ENCODE assay signal across 12 mouse cellular contexts in the genomic region with DNA sequence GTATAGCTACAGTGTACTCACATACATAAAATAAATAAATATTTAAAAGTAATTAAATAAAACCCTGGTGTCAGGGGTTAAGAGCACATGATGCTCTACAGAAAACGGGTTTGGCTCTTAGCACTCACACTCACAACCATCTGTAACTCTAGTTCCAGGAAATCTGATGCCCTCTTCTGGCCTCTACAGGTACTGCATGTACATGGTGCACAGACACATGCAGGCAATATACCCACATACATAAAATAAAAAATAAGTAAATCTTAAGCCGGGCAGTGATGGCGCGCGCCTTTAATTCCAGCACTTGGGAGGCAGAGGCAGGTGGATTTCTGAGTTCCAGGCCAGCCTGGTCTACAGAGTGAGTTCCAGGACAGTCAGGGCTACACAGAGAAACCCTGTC. TPM values are rescaled to one million over a fixed set of nuclear protein-coding genes. Genes with fewer than 3 reads are reported as not detected.
DNase-seq lines count a peak whose midpoint lies in the region; ATAC-seq and TF ChIP-seq lines count a peak whose summit lies in the region.
"Not testable (repeated sequence)": the region's sequence is repeated elsewhere in the genome, so short reads cannot be mapped to it uniquely, and the experiment has no call there.
"Had no signal": no experiment of that assay in that cellular context is flagged by ENCODE, and none has a peak within 500 bp of the region (broad histone marks: within the 10 kb centered on the region; RNA-seq: fewer than 3 reads in every experiment).

No protein-coding gene starts in this region.

- H3K4me1 ChIP-seq in heart, adult 2 months (ENCODE audit: control insufficient read depth, insufficient read depth, low read length): not testable (repeated sequence)
- peaks cover 23% of the 10 kb centered on the region for H3K4me1 ChIP-seq in limb, embryonic 10.5 days
- H3K4me1 ChIP-seq in midbrain, embryonic 10.5 days: peaks cover 26% of the 10 kb centered on the region

- H3K36me3 ChIP-seq in heart, adult 2 months (ENCODE audit: control insufficient read depth, insufficient read depth, low read length); limb, embryonic 10.5 days; midbrain, embryonic 10.5 days; splenic B cell, adult 2 months (ENCODE audit: control insufficient read depth, insufficient read depth, low read length, poor library complexity, severe bottlenecking): not testable (repeated sequence)

- H3K9ac ChIP-seq in heart, adult 2 months (ENCODE audit: low read depth, low read length): not testable (repeated sequence)

- not testable (repeated sequence) for H3K27ac ChIP-seq in heart, adult 2 months; limb, embryonic 10.5 days; midbrain, embryonic 10.5 days (replicated peaks)

- not testable (repeated sequence) for H3K4me3 ChIP-seq in heart, adult 2 months; limb, embryonic 10.5 days; midbrain, embryonic 10.5 days

- not testable (repeated sequence) for H3K79me2 ChIP-seq in heart, adult 2 months (replicated peaks; ENCODE audit: control insufficient read depth, insufficient read depth, low read length)

- WGBS in heart, adult 2 months: 86% methylated on average over 5 of the region's 5 CpGs
- WGBS in limb, embryonic 10.5 days: 87% methylated on average over 5 of the region's 5 CpGs
- WGBS in midbrain, embryonic 10.5 days: 87% methylated on average over 5 of the region's 5 CpGs

- CTCF ChIA-PET in Patski (lab: Charles Lee): not testable (repeated sequence)

- POLR2A ChIA-PET in Patski (lab: Charles Lee): not testable (repeated sequence)

- TF ChIP-seq CTCF in Patski (IDR thresholded peaks at IDR 0.05): peak; percentile 26
- TF ChIP-seq CTCF in heart, adult 2 months (IDR thresholded peaks at IDR 0.05): peak; percentile 51

- H3K9me3 ChIP-seq in limb, embryonic 10.5 days (replicated peaks); midbrain, embryonic 10.5 days (replicated peaks): not testable (repeated sequence)

- not testable (repeated sequence) for ATAC-seq in Patski

- intact Hi-C loops in heart, adult 2 months (cut with DNase I): not testable (repeated sequence)

- peak; percentile 5 for DNase-seq in 416B (ENCODE audit: low read depth)
- DNase-seq in Patski (ENCODE audit: low read depth, low spot score); heart, adult 2 months: not testable (repeated sequence)
- DNase-seq in embryo, embryonic 10 days (ENCODE audit: low spot score): peak; percentile 56
- peak; percentile 12 for DNase-seq in kidney, adult 9 months
- DNase-seq in limb, embryonic 10.5 days (ENCODE audit: low spot score): peak; percentile 44
- DNase-seq in midbrain, embryonic 10.5 days (ENCODE audit: low spot score): peak; percentile 29
- peak; percentile 11 for DNase-seq in splenic B cell, adult 2 months (ENCODE audit: low read depth, low spot score)

- in situ Hi-C loops in Patski (cut with MboI; ENCODE audit: low pct_unique_long_range_greater_than_20kb): not testable (repeated sequence)

- TF ChIP-seq EP300 in heart, adult 2 months (IDR thresholded peaks at IDR 0.05; ENCODE audit: insufficient read depth, low read depth, low read length): not testable (repeated sequence)

- H3K27me3 ChIP-seq in Patski; heart, adult 2 months (ENCODE audit: control insufficient read depth, insufficient read depth, low read length); splenic B cell, adult 2 months (ENCODE audit: control insufficient read depth, insufficient read depth, low read length, poor library complexity, severe bottlenecking): not testable (repeated sequence)
- H3K27me3 ChIP-seq in limb, embryonic 10.5 days (ENCODE audit: low read depth, poor library complexity, severe bottlenecking): peaks cover 37% of the 10 kb centered on the region
- peaks cover 21% of the 10 kb centered on the region for H3K27me3 ChIP-seq in midbrain, embryonic 10.5 days (ENCODE audit: low read depth, poor library complexity, severe bottlenecking)

- TF ChIP-seq POLR2A in heart, adult 2 months (IDR thresholded peaks at IDR 0.05; ENCODE audit: insufficient read depth, low read depth, low read length): not testable (repeated sequence)

RNA-seq across cellular contexts. Expression of gene Rimbp2, which starts 1.1 kb away (rescaled TPM):
- polyA plus RNA-seq in Patski (2021): not detected
- total RNA-seq in heart, adult 2 months (2021): under 1 TPM in 1 of 2 experiments, not detected in 1; 0.07 TPM
- polyA plus RNA-seq in heart, adult 2 months (2012; rRNA removed): 0.06 and 0.15 TPM in 2 replicates
- polyA plus RNA-seq in limb, embryonic 10.5 days (2016; fragmentation: Nextera tagmentation; extraction: Ambion mirVana): 0.05 and 0.08 TPM in 2 replicates
- polyA plus RNA-seq in midbrain, embryonic 10.5 days (2016; fragmentation: Nextera tagmentation; extraction: Ambion mirVana): 0.42 and 0.76 TPM in 2 replicates
- total RNA-seq: granulocyte monocyte progenitor cell, adult 5-6 weeks; megakaryocyte, adult 5-6 weeks; monocyte, adult 5-6 weeks had no signal
- polyA plus RNA-seq: C2C12 had no signal

RNA-seq across cellular contexts. Expression of gene Stx2, which starts 54.0 kb away (rescaled TPM):
- 62.1 TPM for polyA plus RNA-seq in Patski (2021)
- total RNA-seq in heart, adult 2 months (2021): 10 to 100 TPM; 12.0 to 14.2 TPM
- 17.1 and 24.2 TPM in 2 replicates for polyA plus RNA-seq in heart, adult 2 months (2012; rRNA removed)
- polyA plus RNA-seq in limb, embryonic 10.5 days (2016; fragmentation: Nextera tagmentation; extraction: Ambion mirVana): 17.5 and 26.2 TPM in 2 replicates
- 26.5 and 26.6 TPM in 2 replicates for polyA plus RNA-seq in midbrain, embryonic 10.5 days (2016; fragmentation: Nextera tagmentation; extraction: Ambion mirVana)
